Mouse (Mus musculus): Measurements from ENCODE around the gene Trim58.

DNA sequence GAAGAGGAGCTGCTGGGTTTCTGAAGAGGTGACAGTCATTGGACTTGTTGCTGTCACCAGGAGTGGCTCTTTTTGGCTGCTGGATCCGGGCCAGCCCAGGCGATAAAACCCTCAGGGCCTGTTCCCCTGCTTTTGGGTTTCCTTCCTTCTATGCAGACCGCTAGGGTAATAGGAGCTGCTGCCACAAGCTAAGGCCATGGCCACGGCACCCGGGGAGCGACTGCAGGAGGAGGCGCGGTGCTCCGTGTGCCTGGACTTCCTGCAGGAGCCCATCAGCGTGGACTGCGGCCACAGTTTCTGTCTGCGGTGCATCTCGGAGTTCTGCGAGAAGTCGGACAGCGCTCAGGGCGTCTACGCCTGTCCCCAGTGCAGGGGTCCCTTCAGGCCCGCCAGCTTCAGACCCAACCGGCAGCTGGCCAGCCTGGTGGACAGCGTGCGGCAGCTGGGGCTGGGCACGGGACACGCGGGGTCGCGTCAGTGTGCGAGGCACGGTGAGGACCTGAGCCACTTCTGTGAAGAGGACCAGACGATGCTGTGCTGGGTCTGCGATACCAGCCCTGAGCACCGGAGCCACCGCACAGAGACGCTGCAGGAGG lies at the start of gene Trim58:
- TF ChIP-seq CTCF (IDR thresholded peaks at IDR 0.05; ENCODE audit: low read depth, low read length): no peak
- TF ChIP-seq POLR2A (IDR thresholded peaks at IDR 0.05; ENCODE audit: extremely low read depth, insufficient read depth, low read length): no peak
